Mouse (Mus musculus) MEL (cell line): Measurements from ENCODE around the gene Mpig6b. TPM values are rescaled to one million over a fixed set of nuclear protein-coding genes. Genes with fewer than 3 reads are reported as not detected.

Experiments used
- DNase-seq: peaks from one replicate; pipeline ENCODE4 v3.0.0; 2011; ENCODE audit warnings: low read depth, low spot score
- H3K27ac ChIP-seq: 2 replicates; pipeline ENCODE4 v1.5.1; 2012; ENCODE audit warnings: low read depth, mild to moderate bottlenecking, control low read depth, low read length, moderate library complexity; ENCODE audit not compliant: control insufficient read depth
- H3K27me3 ChIP-seq, 2 experiments: fragments of 150-350 bp in 1 of 2; sonication (generic) in 1 of 2; 2 replicates each; pipeline ENCODE4 v1.6.1; 2012; ENCODE audit warnings: low read length in 2 of 2, mild to moderate bottlenecking in 2 of 2, improper control_type of control experiment in 1 of 2, moderate library complexity in 1 of 2; ENCODE audit not compliant: insufficient read depth in 2 of 2, control insufficient read depth in 1 of 2
- H3K36me3 ChIP-seq, 2 experiments: 2 replicates each; pipeline ENCODE4 v1.6.1; 2012 to 2014; ENCODE audit warnings: low read length in 2 of 2, improper control_type of control experiment in 1 of 2, inconsistent platforms in 1 of 2, mild to moderate bottlenecking in 1 of 2; ENCODE audit not compliant: insufficient read depth in 2 of 2, control insufficient read depth in 1 of 2
- H3K4me1 ChIP-seq, 2 experiments: fragments of 150-350 bp in 1 of 2; sonication (generic) in 1 of 2; 2 replicates each; pipeline ENCODE4 v1.6.1; 2012; ENCODE audit warnings: low read length in 2 of 2, improper control_type of control experiment in 1 of 2, mild to moderate bottlenecking in 1 of 2; ENCODE audit not compliant: insufficient read depth in 2 of 2, control insufficient read depth in 1 of 2
- H3K4me3 ChIP-seq, 2 experiments: fragments of 150-350 bp in 1 of 2; sonication (generic) in 1 of 2; 2 replicates each; pipeline ENCODE4 v1.5.1; 2012; ENCODE audit warnings: low read depth in 2 of 2, low read length in 2 of 2, mild to moderate bottlenecking in 2 of 2, moderate library complexity in 2 of 2, control low read depth in 1 of 2, improper control_type of control experiment in 1 of 2; ENCODE audit not compliant: control insufficient read depth in 1 of 2, insufficient read depth in 1 of 2
- H3K79me2 ChIP-seq: 2 replicates; pipeline ENCODE4 v1.6.1; 2012; ENCODE audit warnings: mild to moderate bottlenecking, low read length, moderate library complexity; ENCODE audit not compliant: control insufficient read depth, poor library complexity, insufficient read depth
- H3K9ac ChIP-seq: 2 replicates; pipeline ENCODE4 v1.6.1; 2012; ENCODE audit warnings: low read depth, mild to moderate bottlenecking, control low read depth, low read length, moderate library complexity; ENCODE audit not compliant: control insufficient read depth, poor library complexity, severe bottlenecking
- H3K9me3 ChIP-seq: fragments of 150-350 bp; sonication (generic); replicated peaks from 2 replicates; pipeline ENCODE4 v1.6.1; 2012; ENCODE audit warnings: mild to moderate bottlenecking, low read length, improper control_type of control experiment, moderate library complexity; ENCODE audit not compliant: insufficient read depth
- CTCF ChIP-seq, 3 experiments: IDR thresholded peaks in 2 of 3; conservative IDR thresholded peaks in 1 of 3; 2 replicates each; pipeline ENCODE4 v1.5.1; 2011 to 2012; ENCODE audit warnings: low read length in 3 of 3, low read depth in 2 of 3, mild to moderate bottlenecking in 2 of 3, improper control_type of control experiment in 1 of 3, inconsistent platforms in 1 of 3, mixed read lengths in 1 of 3, moderate library complexity in 1 of 3; ENCODE audit not compliant: control insufficient read depth in 1 of 3, insufficient read depth in 1 of 3, poor library complexity in 1 of 3, severe bottlenecking in 1 of 3
- E2F4 ChIP-seq: IDR thresholded peaks from 2 replicates; pipeline ENCODE4 v1.6.1; 2011; ENCODE audit warnings: low read depth, low read length, improper control_type of control experiment, borderline replicate concordance
- EP300 ChIP-seq, 2 experiments: IDR thresholded peaks; 2 replicates each; pipeline ENCODE4 v1.6.1; 2011; ENCODE audit warnings: improper control_type of control experiment in 2 of 2, low read length in 2 of 2, low read depth in 1 of 2, mild to moderate bottlenecking in 1 of 2
- ETS1 ChIP-seq: IDR thresholded peaks from 2 replicates; pipeline ENCODE4 v1.6.1; 2012; ENCODE audit warnings: low read depth, mild to moderate bottlenecking, inconsistent platforms, low read length, improper control_type of control experiment, moderate library complexity
- GABPA ChIP-seq: IDR thresholded peaks from 2 replicates; pipeline ENCODE4 v1.6.1; 2012; ENCODE audit warnings: low read depth, mild to moderate bottlenecking, inconsistent platforms, low read length, improper control_type of control experiment, moderate library complexity
- JUND ChIP-seq: IDR thresholded peaks from 2 replicates; pipeline ENCODE4 v1.6.1; 2011; ENCODE audit warnings: low read depth, mild to moderate bottlenecking, improper control_type of control experiment, low read length
- KAT2A ChIP-seq: conservative IDR thresholded peaks from 2 replicates; pipeline ENCODE4 v1.6.1; 2012; ENCODE audit warnings: low read depth, low read length, improper control_type of control experiment, inconsistent platforms
- MAFK ChIP-seq: IDR thresholded peaks from 2 replicates; pipeline ENCODE4 v1.6.1; 2011; ENCODE audit warnings: low read depth, mild to moderate bottlenecking, low read length, improper control_type of control experiment, borderline replicate concordance
- MYB ChIP-seq: IDR thresholded peaks from 2 replicates; pipeline ENCODE4 v1.6.1; 2011; ENCODE audit warnings: mild to moderate bottlenecking, low read depth, low read length, improper control_type of control experiment
- MYC ChIP-seq: IDR thresholded peaks from 2 replicates; pipeline ENCODE4 v1.6.1; 2011; ENCODE audit warnings: low read depth, mild to moderate bottlenecking, low read length, improper control_type of control experiment, moderate library complexity
- NELFE ChIP-seq: IDR thresholded peaks from 2 replicates; pipeline ENCODE4 v1.6.1; 2011; ENCODE audit warnings: low read depth, low read length, improper control_type of control experiment
- NRF1 ChIP-seq: IDR thresholded peaks from 2 replicates; pipeline ENCODE4 v1.6.1; 2014; ENCODE audit warnings: low read depth, mild to moderate bottlenecking, inconsistent platforms, low read length, improper control_type of control experiment, moderate library complexity; ENCODE audit not compliant: poor library complexity, insufficient read depth, severe bottlenecking
- POLR2A ChIP-seq, 2 experiments: IDR thresholded peaks; 2 replicates each; pipeline ENCODE4 v1.6.1; 2011 to 2012; ENCODE audit warnings: low read length in 2 of 2, mild to moderate bottlenecking in 2 of 2, control low read depth in 1 of 2, improper control_type of control experiment in 1 of 2, low read depth in 1 of 2, moderate library complexity in 1 of 2; ENCODE audit not compliant: control insufficient read depth in 1 of 2, insufficient read depth in 1 of 2, poor library complexity in 1 of 2
- POLR2AphosphoS2 ChIP-seq: IDR thresholded peaks from 2 replicates; pipeline ENCODE4 v1.6.1; 2011; ENCODE audit warnings: low read length, improper control_type of control experiment
- RAD21 ChIP-seq: IDR thresholded peaks from 2 replicates; pipeline ENCODE4 v1.6.1; 2011; ENCODE audit warnings: mild to moderate bottlenecking, low read depth, low read length, improper control_type of control experiment
- RCOR1 ChIP-seq: IDR thresholded peaks from 2 replicates; pipeline ENCODE4 v1.6.1; 2012; ENCODE audit warnings: low read depth, mild to moderate bottlenecking, inconsistent platforms, low read length, improper control_type of control experiment
- SIN3A ChIP-seq: IDR thresholded peaks from 2 replicates; pipeline ENCODE4 v1.6.1; 2012; ENCODE audit warnings: low read length, improper control_type of control experiment, inconsistent platforms
- SMC3 ChIP-seq: IDR thresholded peaks from 2 replicates; pipeline ENCODE4 v1.6.1; 2011; ENCODE audit warnings: low read depth, low read length, improper control_type of control experiment
- USF2 ChIP-seq, 2 experiments: IDR thresholded peaks; 2 replicates each; pipeline ENCODE4 v1.6.1; 2011 to 2012; ENCODE audit warnings: improper control_type of control experiment in 2 of 2, low read length in 2 of 2, borderline replicate concordance in 1 of 2, inconsistent platforms in 1 of 2, low read depth in 1 of 2, mild to moderate bottlenecking in 1 of 2; ENCODE audit not compliant: insufficient read depth in 1 of 2
- ZC3H11A ChIP-seq: IDR thresholded peaks from 2 replicates; pipeline ENCODE4 v1.6.1; 2012; ENCODE audit warnings: low read depth, mild to moderate bottlenecking, inconsistent platforms, low read length, improper control_type of control experiment
- ZKSCAN1 ChIP-seq: IDR thresholded peaks from 2 replicates; pipeline ENCODE4 v1.6.1; 2012; ENCODE audit warnings: low read depth, mild to moderate bottlenecking, inconsistent platforms, low read length, improper control_type of control experiment, moderate library complexity
- ZNF384 ChIP-seq: IDR thresholded peaks from 2 replicates; pipeline ENCODE4 v1.6.1; 2012; ENCODE audit warnings: low read depth, mild to moderate bottlenecking, inconsistent platforms, low read length, improper control_type of control experiment
- polyA plus RNA-seq, 2 experiments: library from polyadenylated mRNA; stranded (reverse) in 1 of 2; unstranded in 1 of 2; fragments of >175 nt in 1 of 2; fragments of >200 nt in 1 of 2; gene quantifications; 2 replicates each; pipeline versions ENCODE4 v1.2.1 to v1.2.4; 2012; ENCODE audit warnings: low replicate concordance in 2 of 2, low read depth in 1 of 2; ENCODE audit not compliant: insufficient read length in 2 of 2, insufficient read depth in 1 of 2, missing spikeins in 1 of 2
- total RNA-seq: library from RNA; depleted of rRNA; stranded (reverse); fragments of 300-350 nt; gene quantifications from 2 replicates; pipeline ENCODE4 v1.2.3, GENCODE M21; 2012

The Mpig6b gene
- total and polyA plus RNA-seq, 3 experiments, result not detected

GRCm38 (mm10) chr17:35079778-35080177 is 13.8 kb upstream of the Mpig6b start (continued):
- peak; percentile 27; the same call in 1 of the 2 replicates for TF ChIP-seq ZNF384
- TF ChIP-seq SMC3, result no peak
- TF ChIP-seq CTCF (IDR thresholded peaks at IDR 0.05 in 2 of 3, conservative IDR thresholded peaks at IDR 0.05 in 1 of 3; ENCODE audit: control insufficient read depth in 1 of 3, insufficient read depth in 1 of 3, low read depth in 2 of 3, low read length in 3 of 3, poor library complexity in 1 of 3, severe bottlenecking in 1 of 3), result peak; percentile 17 to 53 (median 43); a peak in 5 of 6 replicates
- TF ChIP-seq NRF1, result no peak
- peak in 1 of 2 experiments; percentile 66; a peak in 2 of 4 replicates for TF ChIP-seq POLR2A (IDR thresholded peaks at IDR 0.05; ENCODE audit: control insufficient read depth in 1 of 2, insufficient read depth in 1 of 2, low read depth in 1 of 2, low read length in 2 of 2, poor library complexity in 1 of 2)
- TF ChIP-seq MYC, result peak; percentile 81; the same call in 1 of the 2 replicates
- peak; percentile 96 to 97 for TF ChIP-seq EP300 (IDR thresholded peaks at IDR 0.05; ENCODE audit: low read depth in 1 of 2, low read length in 2 of 2)
- peak; percentile 96 for TF ChIP-seq SIN3A
- no peak for TF ChIP-seq ZC3H11A
- TF ChIP-seq POLR2AphosphoS2, result no peak
- TF ChIP-seq NELFE, result peak; percentile 55
- no peak for TF ChIP-seq ZKSCAN1
- peak; percentile 47; the same call in 1 of the 2 replicates for TF ChIP-seq MAFK
- TF ChIP-seq USF2 (IDR thresholded peaks at IDR 0.05; ENCODE audit: borderline replicate concordance in 1 of 2, insufficient read depth in 1 of 2, low read depth in 1 of 2, low read length in 2 of 2), result no peak
- TF ChIP-seq JUND, result peak; percentile 83
- TF ChIP-seq GABPA, result no peak
- TF ChIP-seq RCOR1, result peak; percentile 86
- TF ChIP-seq MYB, result peak; percentile 45
- no peak for TF ChIP-seq E2F4
- TF ChIP-seq KAT2A, result no peak
- no peak for TF ChIP-seq RAD21

GRCm38 (mm10) chr17:35077786-35078233 is 11.8 kb upstream of the Mpig6b start, which contains the start of gene Ly6g6d:
TSS of gene Ly6g6d (minus strand) at chr17:35078065.
- Histone ChIP-seq H3K4me3 (no peak within 1 kb of the TSS), H3K9ac (peak within 1 kb of the TSS; percentile 50), H3K4me1 (peaks cover 17 to 29% of the 10 kb centered on the region in 2 experiments), H3K27me3 (no peaks in the 10 kb centered on the region), H3K9me3 (no peaks in the 10 kb centered on the region), H3K79me2 (no peaks in the 10 kb centered on the region)
- TF ChIP-seq CTCF (IDR thresholded peaks at IDR 0.05 in 2 of 3, conservative IDR thresholded peaks at IDR 0.05 in 1 of 3; ENCODE audit: control insufficient read depth in 1 of 3, insufficient read depth in 1 of 3, low read depth in 2 of 3, low read length in 3 of 3, poor library complexity in 1 of 3, severe bottlenecking in 1 of 3) (no peak), ETS1 (no peak)
- TF ChIP-seq, all 39 proteins: peak for 0
- Histone ChIP-seq H3K27ac (peak within 1 kb of the TSS; percentile 95), H3K36me3 (peaks cover 0 to 24% of the 10 kb centered on the region in 2 experiments; a peak in 2 of 4 replicates)
- DNase-seq, result no peak
